Mouse (Mus musculus) myocyte (in vitro differentiated cells): ENCODE measurements around the gene Cep162.

ENCODE experiments used
- CEBPB ChIP-seq: IDR thresholded peaks from 2 replicates; pipeline ENCODE4 v1.6.1; 2011; ENCODE audit warnings: mild to moderate bottlenecking, moderate library complexity; ENCODE audit not compliant: poor library complexity, insufficient read depth, severe bottlenecking
- E2F4 ChIP-seq: IDR thresholded peaks from one replicate; pipeline ENCODE4 v1.6.1; 2011; ENCODE audit warnings: mild to moderate bottlenecking, control low read depth, moderate library complexity; ENCODE audit not compliant: insufficient read depth
- MAX ChIP-seq: IDR thresholded peaks from one replicate; pipeline ENCODE4 v1.6.1; 2011; ENCODE audit warnings: low read depth, mild to moderate bottlenecking, control low read depth
- MYOD1 ChIP-seq, 3 experiments: IDR thresholded peaks; one replicate each; pipeline ENCODE4 v1.6.1; 2011; ENCODE audit warnings: control low read depth in 2 of 3, low read depth in 2 of 3, mild to moderate bottlenecking in 2 of 3, moderate library complexity in 1 of 3; ENCODE audit not compliant: insufficient read length in 2 of 3, control insufficient read depth in 1 of 3
- MYOG ChIP-seq, 3 experiments: IDR thresholded peaks; one replicate each; pipeline ENCODE4 v1.6.1; 2011; ENCODE audit warnings: control low read depth in 2 of 3, low read depth in 2 of 3, mild to moderate bottlenecking in 2 of 3; ENCODE audit not compliant: insufficient read length in 2 of 3, control insufficient read depth in 1 of 3, insufficient read depth in 1 of 3
- POLR2A ChIP-seq: IDR thresholded peaks from one replicate; pipeline ENCODE4 v1.6.1; 2011; ENCODE audit warnings: low read depth, mild to moderate bottlenecking, control low read depth, moderate library complexity; ENCODE audit not compliant: insufficient read length
- POLR2AphosphoS2 ChIP-seq: IDR thresholded peaks from one replicate; pipeline ENCODE4 v1.6.1; 2011; ENCODE audit warnings: low read depth, control low read depth; ENCODE audit not compliant: insufficient read length
- TCF12 ChIP-seq: IDR thresholded peaks from one replicate; pipeline ENCODE4 v1.6.1; 2011; ENCODE audit warnings: mild to moderate bottlenecking, control low read depth; ENCODE audit not compliant: poor library complexity, insufficient read depth, severe bottlenecking
- TCF3 ChIP-seq: IDR thresholded peaks from one replicate; pipeline ENCODE4 v1.6.1; 2011; ENCODE audit warnings: low read depth, control low read depth; ENCODE audit not compliant: insufficient read length
- USF1 ChIP-seq: IDR thresholded peaks from one replicate; pipeline ENCODE4 v1.6.1; 2011; ENCODE audit warnings: low read depth, mild to moderate bottlenecking, control low read depth, moderate library complexity

DNA sequence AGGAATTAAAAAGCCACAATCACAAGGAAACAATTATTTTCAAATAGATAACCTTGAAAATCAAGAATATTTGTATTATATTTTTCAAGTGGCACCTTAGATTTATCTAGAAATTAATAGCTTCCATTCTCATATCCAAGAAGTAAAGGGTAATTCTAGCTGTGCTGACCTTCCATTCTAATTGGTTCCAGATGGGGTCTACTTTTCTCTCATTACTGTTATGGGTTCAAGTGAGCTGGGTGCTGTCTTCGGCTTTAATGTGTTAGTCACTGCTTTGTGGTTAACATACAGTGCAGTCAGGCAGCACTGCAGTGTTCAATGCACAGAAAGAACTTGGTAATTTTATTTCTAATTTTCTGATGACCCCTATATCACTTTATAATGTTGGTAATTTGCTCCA is 61.6 kb downstream of the Cep162 start:
- no peak for TF ChIP-seq MAX
- no peak for TF ChIP-seq POLR2A
- no peak for TF ChIP-seq E2F4
- no peak for TF ChIP-seq TCF12
- no peak for TF ChIP-seq USF1
- no peak for TF ChIP-seq MYOD1 (IDR thresholded peaks at IDR 0.05; ENCODE audit: control insufficient read depth in 1 of 3, insufficient read length in 2 of 3, low read depth in 2 of 3)
- no peak for TF ChIP-seq TCF3
- TF ChIP-seq CEBPB: no peak
- TF ChIP-seq POLR2AphosphoS2: no peak
- TF ChIP-seq MYOG (IDR thresholded peaks at IDR 0.05; ENCODE audit: control insufficient read depth in 1 of 3, insufficient read depth in 1 of 3, insufficient read length in 2 of 3, low read depth in 2 of 3): no peak
